ENCODE assay signal across 9 mouse cellular contexts in the genomic region with DNA sequence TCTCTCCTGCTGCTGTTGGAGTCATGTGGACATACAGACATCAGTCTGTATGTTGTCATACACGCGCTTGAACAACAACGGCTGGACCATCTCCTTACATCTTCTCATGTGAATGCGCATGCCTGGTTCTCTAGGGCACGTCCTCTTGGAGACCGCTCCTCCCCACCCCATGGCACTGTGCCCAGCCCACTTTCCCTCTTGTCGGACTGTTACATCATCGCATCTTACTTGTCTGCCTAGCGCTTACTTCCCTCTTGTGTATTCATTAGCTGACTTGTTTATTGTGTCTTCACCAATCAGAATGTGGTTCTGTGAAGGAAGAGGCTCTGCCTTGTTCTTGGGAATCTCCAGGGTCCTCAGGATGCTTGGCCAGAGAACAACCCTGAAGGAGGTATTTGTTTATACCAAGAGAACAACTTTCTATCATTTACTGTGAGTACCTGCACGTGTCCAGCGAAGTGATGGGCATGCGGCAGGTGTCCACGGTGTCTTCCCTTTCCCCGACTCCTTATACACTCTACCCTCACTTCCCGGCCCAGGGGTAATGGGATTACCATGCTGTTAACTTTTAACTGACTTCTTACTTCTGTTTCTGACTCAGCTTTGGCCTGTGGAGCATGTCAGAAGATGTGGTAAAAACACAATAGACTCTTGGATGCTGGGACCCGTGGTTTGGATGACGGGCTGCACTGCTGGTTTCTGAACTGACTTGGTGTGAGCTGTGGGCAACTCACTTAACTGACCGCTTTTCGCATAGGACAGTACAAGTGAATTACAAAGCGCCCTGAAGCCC.
DNase-seq lines count a peak whose midpoint lies in the region; ATAC-seq and TF ChIP-seq lines count a peak whose summit lies in the region.
"Had no signal": no experiment of that assay in that cellular context is flagged by ENCODE, and none has a peak within 500 bp of the region (broad histone marks: within the 10 kb centered on the region; RNA-seq: fewer than 3 reads in every experiment).

No protein-coding gene starts in this region.

- H3K9me3 ChIP-seq in kidney, embryonic 15.5 days (replicated peaks) = no peaks in the 10 kb centered on the region
- H3K9me3 ChIP-seq in midbrain, embryonic 16.5 days (replicated peaks; ENCODE audit: control insufficient read depth, low read length, poor library complexity, severe bottlenecking) = 0 out of 2 replicates have a peak, but pooled peaks cover 3% of the 10 kb centered on the region

- 0 out of 2 replicates have a peak overlapping the region, but pooled peaks have one; percentile 17 for H3K4me2 ChIP-seq in kidney, embryonic 15.5 days
- H3K4me2 ChIP-seq in midbrain, embryonic 16.5 days (ENCODE audit: low read length) = no peak overlapping the region

- H3K27ac ChIP-seq in cerebellum, adult 2 months (ENCODE audit: insufficient read depth, low read length) = no peak overlapping the region
- H3K27ac ChIP-seq in kidney, embryonic 15.5 days = no peak overlapping the region
- H3K27ac ChIP-seq in midbrain, embryonic 16.5 days (ENCODE audit: low read length) = no peak overlapping the region
- H3K27ac ChIP-seq: liver, embryonic 14.5 days had no signal

- TF ChIP-seq POLR2A in cerebellum, adult 2 months (IDR thresholded peaks at IDR 0.05; ENCODE audit: borderline replicate concordance, insufficient read depth, low read length) = no peak

- TF ChIP-seq CTCF in cerebellum, adult 2 months (IDR thresholded peaks at IDR 0.05; ENCODE audit: borderline replicate concordance, insufficient read depth, low read depth, low read length) = no peak

- no peaks in the 10 kb centered on the region for H3K36me3 ChIP-seq in kidney, embryonic 15.5 days
- no peaks in the 10 kb centered on the region for H3K36me3 ChIP-seq in midbrain, embryonic 16.5 days (ENCODE audit: control insufficient read depth, insufficient read depth, low read length)

- H3K27me3 ChIP-seq in cerebellum, adult 2 months (ENCODE audit: control insufficient read depth, insufficient read depth, low read length) = no peaks in the 10 kb centered on the region; the same call in 1 of the 2 replicates
- no peaks in the 10 kb centered on the region for H3K27me3 ChIP-seq in kidney, embryonic 15.5 days
- no peaks in the 10 kb centered on the region for H3K27me3 ChIP-seq in midbrain, embryonic 16.5 days (ENCODE audit: control insufficient read depth, insufficient read depth, low read depth, low read length)

- no peak overlapping the region for H3K4me3 ChIP-seq in cerebellum, adult 2 months (replicated peaks; ENCODE audit: insufficient read depth, low read depth, low read length)
- no peak overlapping the region for H3K4me3 ChIP-seq in kidney, embryonic 15.5 days (replicated peaks)
- H3K4me3 ChIP-seq in midbrain, embryonic 16.5 days (ENCODE audit: low read depth, low read length) = no peak overlapping the region

- H3K9ac ChIP-seq in kidney, embryonic 15.5 days = no peak overlapping the region
- no peak overlapping the region for H3K9ac ChIP-seq in midbrain, embryonic 16.5 days (ENCODE audit: low read depth, low read length)
- H3K9ac ChIP-seq: liver, embryonic 14.5 days had no signal

- DNase-seq in cerebellum, adult 9-11 months = peak; percentile 2
- DNase-seq in cerebellum, adult 2 months = no peak
- peak; percentile 12 to 36 for DNase-seq in spleen, postnatal 36 days (ENCODE audit: low spot score in 2 of 2)
- DNase-seq in spleen, adult 12 weeks (ENCODE audit: low spot score) = no peak
- no peak for DNase-seq in neural tube, embryonic 10.5 days (ENCODE audit: extremely low spot score, low spot score)

- ATAC-seq in kidney, embryonic 15.5 days (replicated peaks; ENCODE audit: low FRiP score) = no peak
- ATAC-seq in neutrophil, adult 5-6 weeks (ENCODE audit: extremely low read depth, insufficient number of reproducible peaks, low FRiP score, poor library complexity, severe bottlenecking) = peak; percentile 78; the same call in 1 of the 2 replicates
- ATAC-seq in midbrain, embryonic 16.5 days = no peak

- 55% methylated on average over 20 of the region's 20 CpGs for WGBS in cerebellum, adult 2 months
- 76% methylated on average over 20 of the region's 20 CpGs for WGBS in kidney, embryonic 15.5 days
- WGBS in midbrain, embryonic 16.5 days = 76% methylated on average over 20 of the region's 20 CpGs

- no peaks in the 10 kb centered on the region for H3K4me1 ChIP-seq in cerebellum, adult 2 months (ENCODE audit: control insufficient read depth, insufficient read depth, low read length)
- peaks cover 18% of the 10 kb centered on the region; the same call in 1 of the 2 replicates for H3K4me1 ChIP-seq in kidney, embryonic 15.5 days
- H3K4me1 ChIP-seq in midbrain, embryonic 16.5 days (ENCODE audit: control insufficient read depth, insufficient read depth, low read length) = no peaks in the 10 kb centered on the region

Comparison
In these comparisons a context has a peak if more than half of its experiments do, and no peak if none do; other contexts are left out.
1. DNase-seq: peak in cerebellum, adult 9-11 months (single experiment) and spleen, postnatal 36 days (2 of 2); none in cerebellum, adult 2 months (0 of 2), spleen, adult 12 weeks (single experiment) and neural tube, embryonic 10.5 days (single experiment).